Mouse (Mus musculus) limb, embryonic 10.5 days (tissue): ENCODE results near the gene Rac2. TPM values are rescaled to one million over a fixed set of nuclear protein-coding genes. Genes with fewer than 3 reads are reported as not detected.

ENCODE experiments used
- polyA plus RNA-seq: library from polyadenylated mRNA; unstranded; fragments of >200 nt; fragmentation: Nextera tagmentation; extraction: Ambion mirVana; gene quantifications from 2 replicates; pipeline ENCODE4 v1.2.1, GENCODE M21; 2016

Rac2 gene
- polyA plus RNA-seq, 1 experiment from 2014 or later = 4.4 TPM

Other genes starting within 250 kb of the Rac2 start
- 1.5 and 3.3 TPM in 2 replicates for gene Csf2rb, start 247.0 kb downstream of the Rac2 start, polyA plus RNA-seq
- gene Tex33, start 176.9 kb downstream of the Rac2 start, polyA plus RNA-seq = not detected in 2 replicates
- 8.1 and 8.5 TPM in 2 replicates for gene Tst, start 166.9 kb downstream of the Rac2 start, polyA plus RNA-seq
- 1.1 and 2.1 TPM in 2 replicates for gene Mpst, start 166.4 kb downstream of the Rac2 start, polyA plus RNA-seq
- 42.8 and 49.9 TPM in 2 replicates for gene Kctd17, start 144.2 kb downstream of the Rac2 start, polyA plus RNA-seq
- 0.06 TPM in 1 of 2 replicates, not detected in the other for gene Tmprss6, start 104.1 kb downstream of the Rac2 start, polyA plus RNA-seq
- 0.04 TPM in 1 of 2 replicates, not detected in the other for gene Il2rb, start 77.5 kb downstream of the Rac2 start, polyA plus RNA-seq
- gene C1qtnf6, start 41.4 kb downstream of the Rac2 start, polyA plus RNA-seq = 10.9 and 14.6 TPM in 2 replicates
- not detected in 2 replicates for gene Sstr3, start 28.1 kb downstream of the Rac2 start, polyA plus RNA-seq
- 3.2 and 4.4 TPM in 2 replicates for gene Cyth4, start 24.3 kb upstream of the Rac2 start, polyA plus RNA-seq
- gene Elfn2, start 146.0 kb upstream of the Rac2 start, polyA plus RNA-seq = not detected in 2 replicates
- gene Mfng, start 200.7 kb upstream of the Rac2 start, polyA plus RNA-seq = 11.1 and 13.1 TPM in 2 replicates
- gene Card10, start 230.3 kb upstream of the Rac2 start, polyA plus RNA-seq = 4.7 and 5.3 TPM in 2 replicates